Mouse (Mus musculus) hindbrain, embryonic 12.5 days (tissue): ENCODE measurements around the gene Atp6v1c2. TPM values are rescaled to one million over a fixed set of nuclear protein-coding genes. Genes with fewer than 3 reads are reported as not detected.

Source experiments
- ATAC-seq: fragments of 200-750 bp; cut with Nextera tagmentation; 2 replicates; pipeline ENCODE4 v1.8.0; 2017; ENCODE audit warnings: moderate TSS enrichment; ENCODE audit not compliant: low FRiP score
- H3K27ac ChIP-seq: fragments of 300-500 bp; sonication (generic); 2 replicates; pipeline ENCODE4 v1.5.1; 2016; ENCODE audit warnings: mild to moderate bottlenecking
- H3K27me3 ChIP-seq: fragments of 300-500 bp; sonication (generic); 2 replicates; pipeline ENCODE4 v1.6.1; 2016; ENCODE audit warnings: mild to moderate bottlenecking
- H3K36me3 ChIP-seq: fragments of 300-500 bp; sonication (generic); 2 replicates; pipeline ENCODE4 v1.6.1; 2016; ENCODE audit warnings: mild to moderate bottlenecking
- H3K4me1 ChIP-seq: fragments of 300-500 bp; sonication (generic); 2 replicates; pipeline ENCODE4 v1.6.1; 2016
- H3K4me2 ChIP-seq: fragments of 300-500 bp; sonication (generic); replicated peaks from 2 replicates; pipeline ENCODE4 v1.6.1; 2016; ENCODE audit warnings: mild to moderate bottlenecking
- H3K4me3 ChIP-seq: fragments of 300-500 bp; sonication (generic); 2 replicates; pipeline ENCODE4 v1.5.1; 2016; ENCODE audit warnings: mild to moderate bottlenecking
- H3K9ac ChIP-seq: fragments of 300-500 bp; sonication (generic); 2 replicates; pipeline ENCODE4 v1.6.1; 2016; ENCODE audit warnings: mild to moderate bottlenecking, moderate library complexity
- H3K9me3 ChIP-seq: fragments of 300-500 bp; sonication (generic); replicated peaks from 2 replicates; pipeline ENCODE4 v1.6.1; 2016; ENCODE audit warnings: mild to moderate bottlenecking
- WGBS: fragments of 180-500 bp; shearing (Covaris S2); methylation state at CpG from one replicate; pipeline ENCODE4 v1.1.7; 2016; 5-methylcytosine and 5-hydroxymethylcytosine counted together
- polyA plus RNA-seq: library from polyadenylated mRNA; unstranded; fragments of >200 nt; fragmentation: Nextera tagmentation; extraction: Ambion mirVana; gene quantifications from 2 replicates; pipeline ENCODE4 v1.2.1, GENCODE M21; 2016

The Atp6v1c2 gene
- polyA plus RNA-seq, 1 experiment from 2014 or later = 0.85 TPM

- WGBS = 75% methylated on average over 4 of the region's 4 CpGs
Measured at GRCm38 (mm10) chr12:17317970-17318369, 11.2 kb downstream of the Atp6v1c2 start.

GRCm38 (mm10) chr12:17316096-17316495, 13.1 kb downstream of the Atp6v1c2 start:
- H3K27ac ChIP-seq = no peak overlapping the region
- H3K4me3 ChIP-seq = no peak overlapping the region
- H3K36me3 ChIP-seq = no peaks in the 10 kb centered on the region
- H3K9ac ChIP-seq = no peak overlapping the region
- H3K4me1 ChIP-seq = no peaks in the 10 kb centered on the region
- H3K4me2 ChIP-seq = no peak overlapping the region
- no peaks in the 10 kb centered on the region for H3K27me3 ChIP-seq
- 88% methylated on average over 5 of the region's 5 CpGs for WGBS
- H3K9me3 ChIP-seq = no peaks in the 10 kb centered on the region
- ATAC-seq = no peak

More at GRCm38 (mm10) chr12:17317970-17318369, 11.2 kb downstream of the Atp6v1c2 start:
- no peak overlapping the region for H3K27ac ChIP-seq
- no peak overlapping the region for H3K4me2 ChIP-seq
- H3K4me3 ChIP-seq = no peak overlapping the region
- no peak overlapping the region for H3K9ac ChIP-seq
- no peaks in the 10 kb centered on the region for H3K4me1 ChIP-seq
- ATAC-seq = no peak
- H3K36me3 ChIP-seq = no peaks in the 10 kb centered on the region
- peaks cover 7% of the 10 kb centered on the region for H3K27me3 ChIP-seq
- H3K9me3 ChIP-seq = no peaks in the 10 kb centered on the region

GRCm38 (mm10) chr12:17310852-17311839, 18.0 kb downstream of the Atp6v1c2 start:
- Histone ChIP-seq H3K27ac (no peak overlapping the region), H3K36me3 (no peaks in the 10 kb centered on the region), H3K27me3 (no peaks in the 10 kb centered on the region), H3K4me2 (no peak overlapping the region), H3K4me3 (no peak overlapping the region), H3K9me3 (no peaks in the 10 kb centered on the region), H3K4me1 (0 out of 2 replicates have a peak, but pooled peaks cover 3% of the 10 kb centered on the region), H3K9ac (no peak overlapping the region)
- no peak for ATAC-seq
- WGBS = 60% methylated on average over 16 of the region's 16 CpGs

GRCm38 (mm10) chr12:17308246-17308645, 20.9 kb downstream of the Atp6v1c2 start:
- Histone ChIP-seq H3K9me3 (no peaks in the 10 kb centered on the region), H3K27me3 (no peaks in the 10 kb centered on the region), H3K4me2 (no peak overlapping the region), H3K4me1 (0 out of 2 replicates have a peak, but pooled peaks cover 3% of the 10 kb centered on the region), H3K4me3 (no peak overlapping the region), H3K27ac (no peak overlapping the region), H3K36me3 (no peaks in the 10 kb centered on the region), H3K9ac (no peak overlapping the region)
- ATAC-seq = no peak
- WGBS = 37% methylated on average over 4 of the region's 4 CpGs

- no peak for ATAC-seq
- Histone ChIP-seq H3K4me2 (no peak overlapping the region), H3K27me3 (no peaks in the 10 kb centered on the region), H3K36me3 (no peaks in the 10 kb centered on the region), H3K4me1 (0 out of 2 replicates have a peak, but pooled peaks cover 3% of the 10 kb centered on the region), H3K4me3 (no peak overlapping the region), H3K27ac (no peak overlapping the region), H3K9me3 (no peaks in the 10 kb centered on the region), H3K9ac (no peak overlapping the region)
- 91% methylated on average over 7 of the region's 7 CpGs for WGBS
Measured at GRCm38 (mm10) chr12:17305445-17305844, 23.7 kb downstream of the Atp6v1c2 start.

- Histone ChIP-seq H3K27ac (no peak overlapping the region), H3K9ac (no peak overlapping the region), H3K36me3 (no peaks in the 10 kb centered on the region), H3K4me2 (no peak overlapping the region), H3K4me1 (no peaks in the 10 kb centered on the region), H3K27me3 (no peaks in the 10 kb centered on the region), H3K4me3 (no peak overlapping the region), H3K9me3 (no peaks in the 10 kb centered on the region)
- ATAC-seq = no peak
- 94% methylated on average over 1 of the region's 1 CpGs for WGBS
Measured at GRCm38 (mm10) chr12:17299902-17300301, 29.3 kb downstream of the Atp6v1c2 start.

- no peak overlapping the region for H3K9ac ChIP-seq
- no peak overlapping the region for H3K4me2 ChIP-seq
- H3K27ac ChIP-seq = no peak overlapping the region
- no peak overlapping the region for H3K4me3 ChIP-seq
- H3K4me1 ChIP-seq = no peaks in the 10 kb centered on the region
- H3K9me3 ChIP-seq = no peaks in the 10 kb centered on the region
- no peaks in the 10 kb centered on the region for H3K27me3 ChIP-seq
- H3K36me3 ChIP-seq = no peaks in the 10 kb centered on the region
- no peak for ATAC-seq
- WGBS = 81% methylated on average over 2 of the region's 2 CpGs
Measured at GRCm38 (mm10) chr12:17296899-17297298, 32.3 kb downstream of the Atp6v1c2 start.

- Histone ChIP-seq H3K36me3 (peaks cover 10% of the 10 kb centered on the region), H3K9me3 (no peaks in the 10 kb centered on the region), H3K4me3 (no peak overlapping the region), H3K27ac (no peak overlapping the region), H3K9ac (no peak overlapping the region), H3K4me2 (no peak overlapping the region), H3K27me3 (no peaks in the 10 kb centered on the region), H3K4me1 (no peaks in the 10 kb centered on the region)
- 77% methylated on average over 4 of the region's 4 CpGs for WGBS
- ATAC-seq = no peak
Measured at GRCm38 (mm10) chr12:17290569-17290968, 38.6 kb downstream of the Atp6v1c2 start.

- Histone ChIP-seq H3K4me3 (no peak overlapping the region), H3K4me2 (no peak overlapping the region), H3K9ac (no peak overlapping the region), H3K9me3 (no peaks in the 10 kb centered on the region), H3K27ac (no peak overlapping the region), H3K27me3 (no peaks in the 10 kb centered on the region), H3K36me3 (peaks cover 16% of the 10 kb centered on the region), H3K4me1 (no peaks in the 10 kb centered on the region)
- ATAC-seq = no peak
- 87% methylated on average over 2 of the region's 2 CpGs for WGBS
Measured at GRCm38 (mm10) chr12:17289913-17290312, 39.2 kb downstream of the Atp6v1c2 start.

- Histone ChIP-seq H3K4me2 (no peak overlapping the region), H3K36me3 (peaks cover 24% of the 10 kb centered on the region), H3K4me1 (no peaks in the 10 kb centered on the region), H3K4me3 (no peak overlapping the region), H3K27me3 (no peaks in the 10 kb centered on the region), H3K9ac (no peak overlapping the region), H3K9me3 (no peaks in the 10 kb centered on the region), H3K27ac (no peak overlapping the region)
- WGBS = 72% methylated on average over 2 of the region's 2 CpGs
- ATAC-seq = no peak
Measured at GRCm38 (mm10) chr12:17289060-17289459, 40.1 kb downstream of the Atp6v1c2 start.

GRCm38 (mm10) chr12:17288496-17288895, 40.7 kb downstream of the Atp6v1c2 start:
- no peak overlapping the region for H3K4me3 ChIP-seq
- no peaks in the 10 kb centered on the region for H3K27me3 ChIP-seq
- H3K4me1 ChIP-seq = no peaks in the 10 kb centered on the region
- H3K9ac ChIP-seq = no peak overlapping the region
- H3K36me3 ChIP-seq = peaks cover 30% of the 10 kb centered on the region
- 79% methylated on average over 4 of the region's 4 CpGs for WGBS
- H3K4me2 ChIP-seq = no peak overlapping the region
- H3K9me3 ChIP-seq = no peaks in the 10 kb centered on the region
- no peak for ATAC-seq
- H3K27ac ChIP-seq = no peak overlapping the region

- Histone ChIP-seq H3K36me3 (peaks cover 87% of the 10 kb centered on the region), H3K27me3 (no peaks in the 10 kb centered on the region), H3K4me3 (no peak overlapping the region), H3K27ac (no peak overlapping the region), H3K9ac (no peak overlapping the region), H3K4me1 (peaks cover 9% of the 10 kb centered on the region), H3K4me2 (no peak overlapping the region), H3K9me3 (no peaks in the 10 kb centered on the region)
- 71% methylated on average over 7 of the region's 7 CpGs for WGBS
- ATAC-seq = no peak
Measured at GRCm38 (mm10) chr12:17273841-17274240, 55.3 kb downstream of the Atp6v1c2 start.

- no peak overlapping the region for H3K9ac ChIP-seq
- peaks cover 25% of the 10 kb centered on the region for H3K4me1 ChIP-seq
- no peak overlapping the region for H3K4me3 ChIP-seq
- peaks cover 64% of the 10 kb centered on the region for H3K36me3 ChIP-seq
- no peak overlapping the region for H3K27ac ChIP-seq
- no peak for ATAC-seq
- no peaks in the 10 kb centered on the region for H3K27me3 ChIP-seq
- H3K4me2 ChIP-seq = no peak overlapping the region
- H3K9me3 ChIP-seq = no peaks in the 10 kb centered on the region
- 78% methylated on average over 1 of the region's 1 CpGs for whole genome bisulfite sequencing
Measured at GRCm38 (mm10) chr12:17271272-17271671, 57.9 kb downstream of the Atp6v1c2 start.
